Mouse (Mus musculus): ENCODE data around the gene Tdrd9.
A peak's percentile ranks its signal among the peaks of the same experiment; 100 is the strongest.
"Not testable (repeated sequence)": the region's sequence is repeated elsewhere in the genome, so short reads cannot be mapped to it uniquely, and the experiment has no call there.

Gene Tdrd9

DNA sequence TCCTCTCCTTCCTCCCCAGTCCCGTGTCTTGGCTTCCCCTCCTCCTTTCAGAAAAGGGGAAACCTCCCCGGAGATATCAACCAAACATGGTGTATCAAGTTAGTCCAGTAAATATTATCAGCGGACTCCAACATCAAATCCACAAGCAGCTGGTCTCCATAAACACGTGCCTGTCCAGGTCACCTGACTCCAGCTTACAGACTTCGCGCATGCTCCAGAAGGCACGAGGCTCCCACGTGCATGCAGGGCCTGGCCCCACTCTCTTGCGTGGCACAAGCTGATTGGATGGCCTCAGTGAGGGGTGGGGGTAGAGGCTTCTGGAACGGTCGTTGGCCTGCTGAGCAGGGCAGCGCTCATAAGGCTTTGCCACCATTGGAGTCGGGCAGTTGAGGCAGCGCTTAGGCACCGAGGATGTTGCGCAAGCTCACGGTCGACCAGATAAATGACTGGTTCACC lies at the start of gene Tdrd9:
Gene Tdrd9, plus strand, starts transcription at position 329 of the 456 bp plus-strand sequence.
- no peak for DNase-seq

DNA sequence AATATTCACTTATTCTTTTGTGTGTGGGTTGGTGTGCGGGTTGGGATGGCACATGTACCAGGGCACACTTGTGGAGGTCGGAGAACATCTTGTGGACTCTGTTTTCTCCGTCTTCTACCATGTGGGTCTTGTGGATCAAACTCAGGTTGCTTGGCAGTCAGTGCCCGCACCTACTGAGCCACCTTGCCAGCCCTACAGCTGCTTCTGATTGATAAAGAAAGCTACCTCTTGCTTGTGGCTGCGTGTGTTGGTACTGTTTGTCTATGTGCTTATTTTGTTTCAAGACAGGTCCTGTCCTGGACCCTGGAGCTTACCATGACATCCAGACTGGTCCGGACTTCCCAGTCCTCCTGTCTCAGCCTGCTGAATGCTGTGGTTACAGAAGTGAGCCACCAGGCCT lies 48.2 kb upstream of the Tdrd9 start:
- DNase-seq, result no peak

DNA sequence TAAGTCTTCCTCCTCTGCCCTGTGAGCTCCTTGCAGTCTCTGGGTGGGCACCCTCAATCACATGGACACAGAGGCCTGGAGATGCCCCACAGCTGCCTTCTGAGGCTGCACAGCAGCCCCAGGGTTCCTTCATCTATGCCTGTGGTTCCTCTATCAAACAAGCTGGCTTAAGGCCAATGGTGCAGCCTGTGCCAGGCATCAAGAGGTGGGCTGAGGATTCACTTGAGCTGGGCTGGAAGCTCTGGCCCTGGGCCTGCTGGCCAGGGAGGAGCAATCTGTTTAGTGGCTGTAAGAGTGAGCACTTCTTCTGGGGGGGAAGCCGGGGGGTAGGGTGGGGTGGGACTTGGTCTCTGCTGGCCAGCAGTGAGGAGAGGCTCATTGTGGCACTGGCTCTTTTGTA lies 44.0 kb upstream of the Tdrd9 start:
- no peak for DNase-seq

DNA sequence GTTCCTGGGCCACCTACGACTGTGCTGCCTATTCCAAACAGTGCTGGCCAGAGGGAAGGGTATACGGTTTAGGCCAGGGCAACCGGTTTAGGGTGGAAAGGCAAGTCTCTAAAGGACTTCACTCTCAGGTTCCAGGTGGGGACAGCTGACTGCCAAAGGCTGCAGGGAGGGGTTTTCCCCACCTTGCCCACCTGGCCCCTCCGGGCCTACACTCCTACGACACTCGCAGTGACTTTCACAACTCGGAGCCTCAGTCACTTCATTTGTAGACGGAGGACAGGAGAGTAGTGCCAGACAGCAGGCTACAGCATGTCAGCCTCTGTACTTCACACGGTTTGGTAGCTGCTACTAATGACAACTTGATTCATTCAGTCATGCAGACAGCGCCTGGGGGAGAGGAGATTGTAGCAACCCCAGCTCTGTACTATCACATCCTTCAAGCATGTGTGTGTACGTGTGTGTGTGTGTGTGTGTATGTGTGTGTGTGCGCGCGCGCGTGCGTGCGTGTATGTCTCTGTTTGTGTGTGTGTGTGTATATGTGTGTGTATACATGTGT lies 42.9 kb upstream of the Tdrd9 start:
- no peak for DNase-seq

- no peak for DNase-seq
These were observed 39.8 kb upstream of the Tdrd9 start for GRCm38 (mm10) chr12:111931411-111932025.

- no peak for DNase-seq
These were observed 38.8 kb upstream of the Tdrd9 start for GRCm38 (mm10) chr12:111932513-111932912.

DNA sequence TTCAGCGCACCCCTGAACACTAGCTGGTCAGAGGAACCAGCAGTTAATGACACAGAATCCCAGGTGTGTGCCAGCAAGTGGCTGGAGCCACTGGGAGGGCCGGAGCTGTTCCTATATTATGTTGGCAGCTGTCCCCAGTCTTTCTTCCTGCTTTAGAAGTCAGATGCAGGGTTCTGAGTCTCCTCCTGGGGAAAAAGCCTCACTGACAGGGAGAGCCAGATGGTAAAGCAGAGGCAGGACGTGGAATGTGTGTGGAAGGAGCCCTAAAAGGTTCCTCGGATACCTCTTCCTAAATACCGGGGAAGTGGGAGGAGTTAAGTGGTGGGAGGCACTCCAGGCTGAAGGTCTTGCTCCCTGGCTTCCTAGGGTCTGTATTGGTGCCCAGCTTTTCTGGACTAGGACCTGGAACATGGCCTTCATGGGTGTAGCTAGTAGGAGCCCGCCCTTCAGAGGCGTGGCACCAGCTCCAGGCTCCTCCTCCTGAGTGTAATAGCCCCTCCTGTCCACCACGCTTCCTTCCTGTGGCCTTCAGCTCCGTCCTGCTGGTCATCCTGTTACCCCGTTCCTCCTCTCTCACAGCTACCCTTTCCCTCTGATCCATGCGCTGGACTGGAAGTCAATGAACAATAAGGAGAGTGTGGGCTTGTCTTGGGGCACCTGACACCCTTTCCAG lies 38.2 kb upstream of the Tdrd9 start:
- no peak for DNase-seq

GRCm38 (mm10) chr12:111933971-111934370 lies 37.4 kb upstream of the Tdrd9 start:
- no peak for DNase-seq

DNA sequence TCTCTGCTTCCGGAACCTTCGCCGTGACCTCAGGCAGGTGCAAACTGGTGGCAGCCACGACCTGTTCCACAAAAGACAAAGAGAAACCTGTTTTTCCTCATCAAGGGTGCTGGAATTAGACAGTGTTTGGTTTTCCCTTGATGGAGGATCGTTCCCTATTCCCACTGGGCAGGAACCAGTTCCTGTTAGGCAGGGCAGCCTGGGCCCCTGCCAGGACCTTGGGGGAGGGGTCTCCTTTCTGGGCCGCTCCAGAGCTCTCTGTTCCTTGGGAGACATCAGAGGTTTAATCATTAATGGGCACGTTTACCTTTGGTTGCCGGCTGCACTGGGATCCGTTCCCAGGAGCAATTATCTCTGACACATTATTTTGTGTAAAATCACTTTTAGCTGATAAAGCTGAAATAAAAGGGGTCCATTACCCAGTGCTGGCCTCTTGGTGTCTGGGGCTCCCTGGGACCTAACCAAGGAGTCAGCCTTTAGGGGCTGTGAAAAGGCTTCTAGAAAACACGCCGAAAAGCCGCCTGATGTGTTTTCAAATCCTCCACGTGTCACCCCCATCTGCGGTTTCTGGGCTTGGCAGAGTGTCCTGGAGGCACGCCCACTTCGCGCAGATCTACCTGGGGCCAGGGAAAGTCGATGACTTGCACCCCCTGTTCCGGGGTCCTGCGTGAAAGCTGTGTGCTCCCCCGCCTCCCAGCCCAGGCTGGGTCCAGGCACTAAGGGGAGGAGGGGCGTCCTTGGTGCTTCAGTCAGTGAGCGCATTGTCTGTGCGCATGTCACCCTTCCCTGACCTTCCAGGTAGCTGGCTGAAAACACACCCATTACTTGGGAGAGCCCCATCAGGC lies 34.4 kb upstream of the Tdrd9 start:
- no peak for DNase-seq

DNA sequence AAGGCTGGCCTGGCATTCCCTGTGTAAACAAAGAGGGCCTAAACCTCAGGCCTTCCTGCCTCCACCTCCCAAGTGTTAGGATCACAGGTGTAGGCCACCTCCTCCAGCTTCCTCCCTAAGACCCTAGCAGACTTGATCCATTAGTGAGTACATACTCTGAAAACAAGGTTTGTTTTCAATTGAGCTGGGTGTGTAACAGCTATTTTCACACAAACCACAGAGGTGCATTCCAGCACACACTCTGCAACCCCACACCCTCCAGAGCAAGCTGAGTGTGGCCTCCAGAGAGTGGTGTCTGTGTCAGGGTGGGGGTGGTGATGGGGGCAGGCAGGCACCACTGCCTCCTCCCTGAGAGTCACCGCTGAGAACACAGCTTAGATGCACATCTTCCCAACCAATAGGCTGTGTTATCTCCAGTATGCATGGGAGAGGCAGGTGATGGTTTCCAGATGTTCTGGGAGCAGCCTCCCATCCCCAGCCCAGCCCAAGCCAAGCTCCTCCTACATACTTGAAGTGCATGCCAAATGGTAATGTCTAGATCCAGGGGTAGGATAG lies 32.7 kb upstream of the Tdrd9 start:
- no peak for DNase-seq

DNA sequence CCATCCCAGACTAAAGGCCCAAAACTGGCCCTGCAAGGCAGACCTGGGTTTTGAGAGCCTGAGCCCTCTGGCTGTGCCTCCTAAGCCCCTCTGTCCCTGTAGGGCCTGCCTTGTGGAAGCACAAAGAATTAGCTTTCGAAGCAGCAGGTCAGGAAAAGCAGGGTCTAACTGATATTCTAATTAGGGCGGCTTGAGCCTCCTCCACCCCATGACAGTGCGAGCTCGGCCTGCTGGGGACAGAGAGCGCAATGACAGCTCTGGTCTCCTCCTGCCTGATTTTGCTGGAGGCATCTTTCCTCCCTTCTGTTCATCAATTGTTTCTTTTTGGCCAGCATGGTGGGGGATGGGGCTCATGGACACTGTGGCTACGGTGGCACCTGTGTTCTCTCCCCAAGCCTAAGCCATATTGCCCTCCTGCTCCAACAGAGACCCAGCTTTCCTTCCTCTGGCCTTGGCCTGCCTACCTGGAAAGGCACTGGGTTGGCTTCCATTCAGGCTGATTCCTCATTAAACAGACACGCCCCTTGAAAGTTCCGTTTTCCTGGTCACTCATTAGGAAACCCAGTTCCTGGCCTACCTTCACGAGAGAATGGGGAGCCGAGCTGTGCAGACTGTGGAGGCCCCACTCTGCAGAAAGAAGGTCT lies 27.8 kb upstream of the Tdrd9 start:
- no peak for DNase-seq

DNA sequence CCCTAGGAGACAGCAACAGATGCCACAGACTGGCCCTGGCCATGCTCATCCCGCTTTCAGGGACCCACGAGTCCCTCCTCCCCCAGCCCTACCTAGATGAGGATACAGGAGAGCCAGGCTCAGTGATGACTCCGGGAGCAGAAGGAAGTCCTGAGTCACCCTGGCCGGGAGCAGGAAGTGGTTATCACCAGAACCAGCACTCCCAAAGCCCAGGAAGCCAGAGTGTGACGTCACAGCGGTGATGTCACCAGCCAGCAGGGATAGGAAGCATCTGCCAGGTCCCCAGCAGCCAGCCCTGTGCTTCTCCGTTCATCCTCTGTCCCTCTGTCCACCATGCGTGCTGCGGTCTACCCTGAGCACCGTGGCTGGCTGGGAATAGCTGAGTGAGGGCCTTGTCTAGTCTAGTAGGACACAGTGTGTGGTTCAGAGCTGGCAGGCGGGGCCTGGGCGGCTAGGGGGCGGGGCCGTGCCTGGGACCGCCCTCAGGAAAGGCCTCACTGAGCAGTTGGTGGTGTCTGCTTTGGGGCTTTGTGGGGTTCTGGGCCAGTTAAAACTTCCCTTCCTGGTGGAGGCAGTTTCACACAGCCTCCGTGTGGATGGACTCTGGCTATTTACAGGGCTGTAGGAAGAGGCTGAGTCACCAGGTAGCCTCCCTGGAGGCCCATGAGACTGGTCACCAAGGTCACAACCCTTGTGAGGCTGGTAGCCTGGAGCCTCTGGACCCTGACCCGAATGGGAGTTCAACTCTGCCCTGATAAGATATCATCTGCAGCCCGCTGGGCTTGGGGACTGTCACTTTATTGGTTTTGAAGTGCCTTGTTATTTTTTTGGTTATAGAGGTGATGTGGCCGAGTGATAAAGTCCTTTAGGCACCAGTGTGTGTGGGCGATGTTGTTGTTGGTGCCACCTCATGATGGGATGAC lies 27.0 kb upstream of the Tdrd9 start:
- not testable (repeated sequence) for DNase-seq

GRCm38 (mm10) chr12:111945115-111945514 lies 26.2 kb upstream of the Tdrd9 start:
- DNase-seq, result no peak

GRCm38 (mm10) chr12:111945765-111946655 lies 25.3 kb upstream of the Tdrd9 start:
- not testable (repeated sequence) for DNase-seq

GRCm38 (mm10) chr12:111946716-111947115 lies 24.6 kb upstream of the Tdrd9 start:
- DNase-seq, result peak; percentile 40

DNA sequence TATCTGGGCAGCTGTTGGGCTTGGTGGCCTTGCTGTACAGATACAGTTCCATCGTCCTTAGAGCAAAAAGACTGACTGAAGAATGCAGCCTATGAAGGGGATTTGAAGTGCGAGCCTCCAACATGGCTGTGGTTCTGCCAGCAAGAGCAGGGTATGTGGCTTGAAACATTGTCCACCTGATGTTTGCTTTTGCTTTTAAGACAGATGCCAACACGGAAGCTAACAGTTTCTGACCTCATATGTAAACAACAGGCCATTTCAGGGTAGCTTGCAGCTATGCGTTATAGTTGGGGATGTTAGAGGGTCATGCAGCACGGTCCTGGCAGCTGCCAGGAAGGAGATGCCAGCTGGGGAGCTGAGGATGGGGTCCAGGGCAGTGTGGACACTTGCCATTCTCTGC lies 20.9 kb upstream of the Tdrd9 start:
- no peak for DNase-seq

DNA sequence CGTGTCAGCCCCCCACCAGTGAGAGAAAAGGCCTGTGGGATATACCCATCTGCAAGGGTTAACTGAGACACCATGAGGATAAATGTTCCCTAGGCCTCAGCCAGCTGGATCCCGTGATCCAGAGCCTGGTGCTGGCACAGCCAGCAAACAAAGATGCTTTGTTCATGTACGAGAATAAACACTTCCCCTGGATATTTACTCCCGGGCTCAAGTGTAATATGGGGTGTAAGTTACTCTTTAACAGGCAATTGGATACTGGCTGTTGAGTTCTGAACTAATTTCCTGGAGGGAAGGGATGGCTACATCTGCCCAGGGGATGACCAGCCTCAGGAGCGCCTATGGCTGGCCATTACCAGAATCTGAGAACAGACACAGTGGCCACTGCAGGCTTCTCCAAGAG lies 19.7 kb upstream of the Tdrd9 start:
- DNase-seq, result no peak

DNA sequence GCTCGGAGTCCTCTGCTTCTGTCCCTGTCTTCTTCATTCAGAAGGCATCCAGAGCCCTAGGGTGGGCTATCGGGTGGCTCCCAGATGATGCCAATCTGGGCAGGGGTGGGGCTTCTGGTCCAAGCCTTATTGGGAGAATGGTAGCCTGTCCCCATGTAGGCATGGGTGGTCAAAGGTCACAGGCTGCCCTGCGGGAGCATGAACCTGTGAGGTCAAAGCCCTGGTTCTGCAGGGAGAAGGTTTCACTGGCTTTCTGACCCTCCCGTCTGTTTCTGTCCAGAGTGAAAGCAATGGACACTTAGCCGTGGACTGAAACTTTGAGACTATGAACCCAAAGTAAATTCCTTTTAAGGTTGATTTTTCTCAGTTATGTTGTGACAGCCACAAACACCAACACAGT lies 15.2 kb upstream of the Tdrd9 start:
- no peak for DNase-seq

DNA sequence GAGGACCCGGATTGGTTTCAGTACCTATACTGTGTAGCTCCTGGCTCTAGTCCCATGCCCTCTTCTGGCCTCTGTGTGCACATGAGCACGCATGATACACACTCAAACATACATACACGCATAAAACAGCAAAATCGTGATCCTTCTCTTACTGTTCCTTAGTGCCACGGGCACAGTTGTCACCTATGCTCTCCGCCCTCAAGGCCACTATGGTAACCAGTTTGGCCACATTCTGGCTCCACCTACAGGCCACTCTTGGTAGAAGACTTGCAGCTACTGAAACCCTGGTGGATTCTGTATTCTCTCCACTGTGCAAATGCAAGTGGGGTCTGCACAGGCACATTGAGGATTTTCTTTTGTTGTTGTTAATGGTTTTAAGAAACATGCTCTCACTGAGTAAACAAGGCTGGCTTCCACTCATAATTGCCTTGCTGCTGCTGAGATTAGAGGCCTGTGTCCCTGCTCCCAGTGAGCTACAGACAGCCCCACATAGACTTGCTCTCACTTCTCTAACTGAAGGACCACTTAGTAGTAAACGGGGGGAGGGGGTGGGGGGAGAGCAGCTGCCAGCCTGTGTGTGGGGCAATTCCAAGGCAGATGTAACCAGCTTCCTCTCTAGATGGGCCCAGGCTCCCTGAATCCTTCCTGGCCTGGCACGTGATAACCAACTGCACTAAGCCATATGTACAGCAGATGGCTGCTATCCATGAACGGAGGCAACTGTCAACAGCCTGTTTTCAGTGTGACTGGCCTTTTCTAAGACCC lies 13.1 kb upstream of the Tdrd9 start:
- DNase-seq, result peak; percentile 61

GRCm38 (mm10) chr12:111963339-111963738 lies 8.0 kb upstream of the Tdrd9 start:
- DNase-seq, result no peak
